Mouse (Mus musculus) brown adipose tissue, adult 24 weeks (tissue): ENCODE measurements around the gene Sppl3. TPM values are rescaled to one million over a fixed set of nuclear protein-coding genes. Genes with fewer than 3 reads are reported as not detected.

Source experiments
- H3K27ac ChIP-seq: fragments of 200-500 bp; replicated peaks from 2 replicates; pipeline ENCODE4 v1.5.1; 2012; ENCODE audit warnings: low read depth, mild to moderate bottlenecking, low read length
- H3K4me1 ChIP-seq: fragments of 200-500 bp; 2 replicates; pipeline ENCODE4 v1.6.1; 2012; ENCODE audit warnings: low read length, mixed read lengths; ENCODE audit not compliant: control insufficient read depth, insufficient read depth, insufficient read length
- H3K4me3 ChIP-seq: fragments of 200-500 bp; 2 replicates; pipeline ENCODE4 v1.5.1; 2012; ENCODE audit warnings: low read depth, mild to moderate bottlenecking, low read length, moderate library complexity; ENCODE audit not compliant: insufficient read depth
- polyA plus RNA-seq: library from polyadenylated mRNA; stranded (reverse); fragments of >200 nt; gene quantifications from 2 replicates; pipeline ENCODE4 v1.2.4, GENCODE M21; 2012; ENCODE audit not compliant: missing spikeins, insufficient read depth, insufficient read length

The Sppl3 gene
- polyA plus RNA-seq, 1 experiment: 15.8 TPM

GRCm38 (mm10) chr5:115146747-115147130 lies 135.8 kb downstream of the Sppl3 start:
- Histone ChIP-seq H3K4me1 (peaks cover 24% of the 10 kb centered on the region), H3K4me3 (no peak overlapping the region), H3K27ac (peak overlapping the region; percentile 20; the same call in 1 of the 2 replicates)

GRCm38 (mm10) chr5:115147388-115147787 lies 136.5 kb downstream of the Sppl3 start:
- Histone ChIP-seq H3K27ac (peak overlapping the region; percentile 44; the same call in 1 of the 2 replicates), H3K4me1 (peaks cover 28% of the 10 kb centered on the region), H3K4me3 (no peak overlapping the region)

- H3K27ac ChIP-seq: no peak overlapping the region
- peaks cover 34% of the 10 kb centered on the region for H3K4me1 ChIP-seq
- no peak overlapping the region for H3K4me3 ChIP-seq
Measured at GRCm38 (mm10) chr5:115148378-115148777, 137.4 kb downstream of the Sppl3 start.

Other genes starting within 250 kb of the Sppl3 start
- gene Ankrd13a, start 236.5 kb upstream of the Sppl3 start, polyA plus RNA-seq: 37.1 and 53.8 TPM in 2 replicates
- gene Git2, start 235.6 kb upstream of the Sppl3 start, polyA plus RNA-seq: 15.1 and 17.6 TPM in 2 replicates
- gene 1500011B03Rik, start 187.7 kb upstream of the Sppl3 start, polyA plus RNA-seq: 2.1 and 5.5 TPM in 2 replicates
- gene 4930519G04Rik, start 157.5 kb upstream of the Sppl3 start, polyA plus RNA-seq: not detected in 2 replicates
- not detected in 2 replicates for gene Gm9936, start 152.5 kb upstream of the Sppl3 start, polyA plus RNA-seq
- gene Oasl2, start 114.2 kb upstream of the Sppl3 start, polyA plus RNA-seq: 3.3 and 5.9 TPM in 2 replicates
- gene Oasl1, start 87.9 kb upstream of the Sppl3 start, polyA plus RNA-seq: 1.2 TPM in 1 of 2 replicates, not detected in the other
- gene 2210016L21Rik, start 69.0 kb upstream of the Sppl3 start, polyA plus RNA-seq: 11.2 and 11.3 TPM in 2 replicates
- gene Hnf1a, start 40.0 kb upstream of the Sppl3 start, polyA plus RNA-seq: not detected in 2 replicates
- not detected in 2 replicates for gene Gm10401, start 87.2 kb downstream of the Sppl3 start, polyA plus RNA-seq
- 345 and 375 TPM in 2 replicates for gene Acads, start 108.2 kb downstream of the Sppl3 start, polyA plus RNA-seq
- gene Unc119b, start 123.8 kb downstream of the Sppl3 start, polyA plus RNA-seq: 9.4 and 11.0 TPM in 2 replicates
- gene Mlec, start 147.0 kb downstream of the Sppl3 start, polyA plus RNA-seq: 49.5 and 76.9 TPM in 2 replicates
- gene Cabp1, start 183.2 kb downstream of the Sppl3 start, polyA plus RNA-seq: 1.0 and 1.3 TPM in 2 replicates
- 187 and 188 TPM in 2 replicates for gene Pop5, start 224.7 kb downstream of the Sppl3 start, polyA plus RNA-seq